Mouse (Mus musculus) c-Kit-negative CD71-positive TER-119-positive erythroid progenitor cells, embryonic 14.5 days (primary cell): ENCODE results near the gene Smarca1.

Experiments used
- DNase-seq: peaks from one replicate; pipeline ENCODE4 v3.0.0-alpha.2; 2013; ENCODE audit warnings: low read depth, low spot score

The Smarca1 gene

GRCm38 (mm10) chrX:47892431-47893024, at the start of gene Smarca1:
TSS of gene Smarca1 (minus strand) at chrX:47892974.
- no peak for DNase-seq

- no peak for DNase-seq
Observed at GRCm38 (mm10) chrX:47937740-47938139, 45.0 kb upstream of the Smarca1 start.

- no peak for DNase-seq
Observed at GRCm38 (mm10) chrX:47936885-47937284, 44.1 kb upstream of the Smarca1 start.

GRCm38 (mm10) chrX:47934352-47934751, 41.6 kb upstream of the Smarca1 start:
- no peak for DNase-seq

GRCm38 (mm10) chrX:47930449-47930848, 37.7 kb upstream of the Smarca1 start:
- DNase-seq = no peak

- DNase-seq = no peak
Observed at GRCm38 (mm10) chrX:47927981-47928380, 35.2 kb upstream of the Smarca1 start.

- DNase-seq = no peak
Observed at GRCm38 (mm10) chrX:47920541-47920940, 27.8 kb upstream of the Smarca1 start.

- DNase-seq = no peak
Observed at GRCm38 (mm10) chrX:47916831-47917230, 24.1 kb upstream of the Smarca1 start.

GRCm38 (mm10) chrX:47913543-47913938, 20.8 kb upstream of the Smarca1 start:
- DNase-seq = no peak

- no peak for DNase-seq
Observed at GRCm38 (mm10) chrX:47912904-47913542, 20.2 kb upstream of the Smarca1 start.

GRCm38 (mm10) chrX:47912306-47912792, 19.6 kb upstream of the Smarca1 start, which contains the start of gene Ocrl:
TSS of gene Ocrl (plus strand) at chrX:47912387.
- peak; percentile 36 for DNase-seq

- DNase-seq = no peak
Observed at GRCm38 (mm10) chrX:47891907-47892430, 805 bp downstream of the Smarca1 start.

GRCm38 (mm10) chrX:47891243-47891906, 1.4 kb downstream of the Smarca1 start:
- DNase-seq = no peak

- no peak for DNase-seq
Observed at GRCm38 (mm10) chrX:47887401-47887800, 5.4 kb downstream of the Smarca1 start.

- DNase-seq = no peak
Observed at GRCm38 (mm10) chrX:47882813-47883212, 10.0 kb downstream of the Smarca1 start.

GRCm38 (mm10) chrX:47880052-47880451, 12.7 kb downstream of the Smarca1 start:
- DNase-seq = no peak

GRCm38 (mm10) chrX:47858544-47858943, 34.2 kb downstream of the Smarca1 start:
- DNase-seq = no peak

GRCm38 (mm10) chrX:47835835-47836195, 57.0 kb downstream of the Smarca1 start:
- DNase-seq = no peak

GRCm38 (mm10) chrX:47835098-47835834, 57.5 kb downstream of the Smarca1 start:
- no peak for DNase-seq

GRCm38 (mm10) chrX:47833431-47833830, 59.3 kb downstream of the Smarca1 start:
- DNase-seq = no peak

- no peak for DNase-seq
Observed at GRCm38 (mm10) chrX:47820566-47820965, 72.2 kb downstream of the Smarca1 start.

- DNase-seq = no peak
Observed at GRCm38 (mm10) chrX:47808717-47809116, 84.1 kb downstream of the Smarca1 start.
